Mouse (Mus musculus) liver, embryonic 12.5 days (tissue): Measurements from ENCODE around the gene Ssh2. TPM values are rescaled to one million over a fixed set of nuclear protein-coding genes. Genes with fewer than 3 reads are reported as not detected.

Experiments
- ATAC-seq: fragments of 200-750 bp; cut with Nextera tagmentation; 2 replicates; pipeline ENCODE4 v1.8.0; 2017; ENCODE audit warnings: moderate number of reproducible peaks, mild to moderate bottlenecking, moderate library complexity
- H3K27ac ChIP-seq: fragments of 300-500 bp; sonication (generic); 2 replicates; pipeline ENCODE4 v1.5.1; 2016; ENCODE audit warnings: mild to moderate bottlenecking
- H3K27me3 ChIP-seq: fragments of 300-500 bp; sonication (generic); replicated peaks from 2 replicates; pipeline ENCODE4 v1.6.1; 2016; ENCODE audit warnings: mild to moderate bottlenecking, moderate library complexity
- H3K36me3 ChIP-seq: fragments of 300-500 bp; sonication (generic); 2 replicates; pipeline ENCODE4 v1.6.1; 2016; ENCODE audit warnings: mild to moderate bottlenecking, moderate library complexity
- H3K4me1 ChIP-seq: fragments of 300-500 bp; sonication (generic); 2 replicates; pipeline ENCODE4 v1.6.1; 2016
- H3K4me2 ChIP-seq: fragments of 300-500 bp; sonication (generic); 2 replicates; pipeline ENCODE4 v1.6.1; 2016; ENCODE audit warnings: mild to moderate bottlenecking, moderate library complexity
- H3K4me3 ChIP-seq: fragments of 300-500 bp; sonication (generic); 2 replicates; pipeline ENCODE4 v1.5.1; 2016; ENCODE audit warnings: mild to moderate bottlenecking, moderate library complexity
- H3K9ac ChIP-seq: fragments of 300-500 bp; sonication (generic); 2 replicates; pipeline ENCODE4 v1.6.1; 2016; ENCODE audit warnings: mild to moderate bottlenecking, moderate library complexity
- H3K9me3 ChIP-seq: fragments of 300-500 bp; sonication (generic); replicated peaks from 2 replicates; pipeline ENCODE4 v1.6.1; 2016; ENCODE audit warnings: mild to moderate bottlenecking, moderate library complexity
- WGBS: fragments of 180-500 bp; shearing (Covaris S2); methylation state at CpG from one replicate; pipeline ENCODE4 v1.1.7; 2016; ENCODE audit not compliant: insufficient replicate concordance; 5-methylcytosine and 5-hydroxymethylcytosine counted together
- polyA plus RNA-seq: library from polyadenylated mRNA; unstranded; fragments of >200 nt; fragmentation: Nextera tagmentation; extraction: Ambion mirVana; gene quantifications from 2 replicates; pipeline ENCODE4 v1.2.1, GENCODE M21; 2016

Ssh2 gene
- polyA plus RNA-seq, 1 experiment from 2014 or later, result 6.8 TPM

- Histone ChIP-seq H3K9me3 (no peaks in the 10 kb centered on the region), H3K9ac (no peak overlapping the region), H3K27ac (no peak overlapping the region), H3K4me2 (no peak overlapping the region), H3K4me3 (no peak overlapping the region), H3K27me3 (no peaks in the 10 kb centered on the region), H3K36me3 (peaks cover 22% of the 10 kb centered on the region; the same call in 1 of the 2 replicates), H3K4me1 (no peaks in the 10 kb centered on the region)
- ATAC-seq, result no peak
- WGBS, result 94% methylated on average over 14 of the region's 14 CpGs
Measured at GRCm38 (mm10) chr11:77476216-77476615, 260.1 kb downstream of the Ssh2 start.

GRCm38 (mm10) chr11:77476895-77477294 is 260.8 kb downstream of the Ssh2 start:
- H3K4me2 ChIP-seq, result no peak overlapping the region
- H3K4me1 ChIP-seq, result no peaks in the 10 kb centered on the region
- H3K27ac ChIP-seq, result no peak overlapping the region
- no peak for ATAC-seq
- no peak overlapping the region for H3K9ac ChIP-seq
- no peak overlapping the region for H3K4me3 ChIP-seq
- peaks cover 18% of the 10 kb centered on the region; the same call in 1 of the 2 replicates for H3K36me3 ChIP-seq
- no peaks in the 10 kb centered on the region for H3K27me3 ChIP-seq
- 72% methylated on average over 6 of the region's 6 CpGs for WGBS
- no peaks in the 10 kb centered on the region for H3K9me3 ChIP-seq

- no peak for ATAC-seq
- no peak overlapping the region for H3K9ac ChIP-seq
- WGBS, result 43% methylated on average over 3 of the region's 3 CpGs
- no peaks in the 10 kb centered on the region for H3K9me3 ChIP-seq
- no peaks in the 10 kb centered on the region for H3K36me3 ChIP-seq
- peaks cover under 1% of the 10 kb centered on the region; the same call in 1 of the 2 replicates for H3K27me3 ChIP-seq
- peaks cover 14% of the 10 kb centered on the region; the same call in 1 of the 2 replicates for H3K4me1 ChIP-seq
- no peak overlapping the region for H3K4me2 ChIP-seq
- H3K27ac ChIP-seq, result no peak overlapping the region
- H3K4me3 ChIP-seq, result no peak overlapping the region
Measured at GRCm38 (mm10) chr11:77483043-77483442, 267.0 kb downstream of the Ssh2 start.

- peaks cover 20% of the 10 kb centered on the region for H3K4me1 ChIP-seq
- no peak overlapping the region for H3K9ac ChIP-seq
- ATAC-seq, result no peak
- peaks cover 7% of the 10 kb centered on the region for H3K27me3 ChIP-seq
- no peaks in the 10 kb centered on the region for H3K9me3 ChIP-seq
- no peak overlapping the region for H3K4me3 ChIP-seq
- WGBS, result 44% methylated on average over 11 of the region's 11 CpGs
- H3K36me3 ChIP-seq, result no peaks in the 10 kb centered on the region
- H3K27ac ChIP-seq, result no peak overlapping the region
- H3K4me2 ChIP-seq, result no peak overlapping the region
Measured at GRCm38 (mm10) chr11:77483510-77484255, 267.6 kb downstream of the Ssh2 start.

GRCm38 (mm10) chr11:77485229-77485628 is 269.1 kb downstream of the Ssh2 start:
- Histone ChIP-seq H3K27ac (no peak overlapping the region), H3K4me2 (no peak overlapping the region), H3K9me3 (no peaks in the 10 kb centered on the region), H3K4me1 (peaks cover 34% of the 10 kb centered on the region), H3K27me3 (peaks cover 21% of the 10 kb centered on the region), H3K9ac (no peak overlapping the region), H3K36me3 (no peaks in the 10 kb centered on the region), H3K4me3 (no peak overlapping the region)
- WGBS, result 70% methylated on average over 6 of the region's 6 CpGs
- ATAC-seq, result no peak

GRCm38 (mm10) chr11:77486798-77487197 is 270.7 kb downstream of the Ssh2 start:
- ATAC-seq, result no peak
- H3K27me3 ChIP-seq, result peaks cover 29% of the 10 kb centered on the region
- H3K4me2 ChIP-seq, result no peak overlapping the region
- WGBS, result 82% methylated on average over 5 of the region's 5 CpGs
- H3K4me3 ChIP-seq, result no peak overlapping the region
- peaks cover 49% of the 10 kb centered on the region for H3K4me1 ChIP-seq
- H3K9me3 ChIP-seq, result no peaks in the 10 kb centered on the region
- no peak overlapping the region for H3K27ac ChIP-seq
- no peak overlapping the region for H3K9ac ChIP-seq
- H3K36me3 ChIP-seq, result no peaks in the 10 kb centered on the region

- H3K4me3 ChIP-seq, result peak overlapping the region; percentile 76
- no peaks in the 10 kb centered on the region for H3K36me3 ChIP-seq
- no peaks in the 10 kb centered on the region for H3K9me3 ChIP-seq
- H3K4me2 ChIP-seq, result peak overlapping the region; percentile 99
- WGBS, result 4% methylated on average over 54 of the region's 55 CpGs
- H3K27me3 ChIP-seq, result peaks cover 29% of the 10 kb centered on the region
- H3K4me1 ChIP-seq, result peaks cover 55% of the 10 kb centered on the region
- no peak overlapping the region for H3K27ac ChIP-seq
- H3K9ac ChIP-seq, result peak overlapping the region; percentile 80
- no peak for ATAC-seq
Measured at GRCm38 (mm10) chr11:77488771-77489581, 272.9 kb downstream of the Ssh2 start.

GRCm38 (mm10) chr11:77489591-77490235 is 273.6 kb downstream of the Ssh2 start, which contains the start of gene Ankrd13b:
Gene Ankrd13b (minus strand): TSS chr11:77489678.
- Histone ChIP-seq H3K4me2 (peak within 1 kb of the TSS; percentile 99), H3K9me3 (no peaks in the 10 kb centered on the region), H3K27me3 (peaks cover 29% of the 10 kb centered on the region), H3K4me1 (peaks cover 60% of the 10 kb centered on the region), H3K27ac (no peak within 1 kb of the TSS), H3K36me3 (no peaks in the 10 kb centered on the region), H3K9ac (peak within 1 kb of the TSS; percentile 80), H3K4me3 (peak within 1 kb of the TSS; percentile 76)
- no peak for ATAC-seq
- WGBS, result under 1% methylated on average over 55 of the region's 87 CpGs

GRCm38 (mm10) chr11:77490451-77490850 is 274.4 kb downstream of the Ssh2 start:
- WGBS, result 63% methylated on average over 6 of the region's 6 CpGs
- Histone ChIP-seq H3K9ac (no peak overlapping the region), H3K4me3 (no peak overlapping the region), H3K36me3 (no peaks in the 10 kb centered on the region), H3K27ac (no peak overlapping the region), H3K4me2 (peak overlapping the region; percentile 97; the same call in 1 of the 2 replicates), H3K27me3 (peaks cover 29% of the 10 kb centered on the region), H3K4me1 (peaks cover 67% of the 10 kb centered on the region), H3K9me3 (no peaks in the 10 kb centered on the region)
- ATAC-seq, result no peak

GRCm38 (mm10) chr11:77491123-77491501 is 275.0 kb downstream of the Ssh2 start:
- Histone ChIP-seq H3K36me3 (no peaks in the 10 kb centered on the region), H3K27me3 (peaks cover 29% of the 10 kb centered on the region), H3K4me3 (peak overlapping the region; percentile 88), H3K9me3 (no peaks in the 10 kb centered on the region), H3K27ac (peak overlapping the region; percentile 80), H3K4me1 (peaks cover 73% of the 10 kb centered on the region), H3K9ac (peak overlapping the region; percentile 76), H3K4me2 (peak overlapping the region; percentile 97)
- ATAC-seq, result peak; percentile 57
- under 1% methylated on average over 13 of the region's 13 CpGs for WGBS

GRCm38 (mm10) chr11:77491502-77492291 is 275.6 kb downstream of the Ssh2 start:
- Histone ChIP-seq H3K36me3 (no peaks in the 10 kb centered on the region), H3K9me3 (no peaks in the 10 kb centered on the region), H3K4me3 (peak overlapping the region; percentile 88), H3K27me3 (peaks cover 29% of the 10 kb centered on the region), H3K27ac (peak overlapping the region; percentile 80), H3K4me2 (peak overlapping the region; percentile 97), H3K9ac (peak overlapping the region; percentile 76), H3K4me1 (peaks cover 76% of the 10 kb centered on the region)
- peak; percentile 38 for ATAC-seq
- WGBS, result under 1% methylated on average over 23 of the region's 23 CpGs
